ENCODE assay signal across 9 mouse cellular contexts in genomic region chr2:12759931-12760330, GRCm38 (mm10).
"Had no signal": no experiment of that assay in that cellular context is flagged by ENCODE, and none has a peak within 500 bp of the region (broad histone marks: within the 10 kb centered on the region; RNA-seq: fewer than 3 reads in every experiment).

No protein-coding gene starts in this region.

- ATAC-seq: inflammation-experienced regulatory T-cells, adult 6 months; intestine, postnatal 0 days; midbrain, embryonic 13.5 days had no signal

- DNase-seq: kidney, adult 8-10 months; kidney, postnatal 25 days; left cerebral cortex, postnatal 4 days; lung, adult 18-20 months; right cerebral cortex, postnatal 4 days; thymus, postnatal 36 days had no signal
